Mouse (Mus musculus): ENCODE data around the gene Ube2o. TPM values are rescaled to one million over a fixed set of nuclear protein-coding genes. Genes with fewer than 3 reads are reported as not detected.

Gene Ube2o
- total RNA-seq, 2 experiments from 2014 or later: 5.0 to 6.1 TPM

DNA sequence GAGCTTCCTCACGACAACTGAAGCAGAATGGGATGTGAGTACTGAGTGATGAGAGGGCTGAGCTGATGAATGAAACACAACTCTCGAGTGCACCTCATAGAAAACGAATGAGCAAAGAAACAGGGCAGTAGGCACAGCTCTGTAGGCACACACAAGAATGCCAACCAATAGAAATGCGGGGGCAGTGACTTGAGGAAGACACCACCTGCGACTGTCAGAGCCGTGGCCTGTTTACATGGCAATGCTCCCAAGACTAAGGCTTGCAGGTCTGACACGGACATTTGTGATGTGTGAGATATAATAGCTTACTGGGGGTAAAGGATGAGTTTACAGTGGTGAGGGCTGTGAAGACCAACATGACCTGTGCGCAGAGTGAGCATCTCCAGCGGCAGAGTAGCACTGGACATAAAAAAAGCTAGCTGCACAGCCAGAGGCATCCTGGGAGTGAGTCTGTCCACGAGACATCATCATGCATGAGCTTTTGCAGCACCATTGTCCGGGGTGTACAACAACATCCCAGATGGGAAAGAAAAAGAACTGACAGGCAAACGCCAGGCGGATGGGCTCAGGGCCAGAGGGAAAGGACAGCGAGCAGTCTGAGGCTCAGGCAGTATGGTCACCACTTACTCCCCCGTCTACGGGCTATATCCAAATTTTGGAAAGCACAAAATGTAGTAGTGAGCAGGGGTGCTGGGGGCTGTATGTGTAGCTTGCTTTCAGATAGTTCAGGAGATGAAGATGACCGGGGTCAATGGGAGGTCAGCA is 33.8 kb downstream of the Ube2o start:
- no peak for ATAC-seq (replicated peaks; ENCODE audit: poor library complexity)

DNA sequence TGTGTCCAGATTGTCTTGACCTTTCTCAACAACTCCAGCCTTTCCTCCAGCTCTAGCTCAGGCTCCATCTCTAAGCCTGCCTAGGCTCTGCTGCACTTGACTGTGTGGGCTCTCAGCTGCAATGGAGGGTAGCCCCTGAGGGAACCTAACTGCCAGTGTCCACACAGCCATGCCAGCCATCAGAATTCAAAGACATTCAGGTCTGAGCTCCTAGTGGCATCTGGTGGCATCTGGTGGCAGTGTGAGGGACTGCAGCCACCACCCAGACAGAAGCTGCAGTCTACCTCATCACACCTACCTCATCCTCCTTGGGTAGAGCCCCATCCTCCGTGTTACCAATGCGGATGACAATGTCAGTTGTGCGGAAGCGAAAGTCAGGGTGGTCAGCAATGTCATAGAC is 38.1 kb downstream of the Ube2o start:
- peak; percentile 86 for ATAC-seq (replicated peaks; ENCODE audit: poor library complexity)

DNA sequence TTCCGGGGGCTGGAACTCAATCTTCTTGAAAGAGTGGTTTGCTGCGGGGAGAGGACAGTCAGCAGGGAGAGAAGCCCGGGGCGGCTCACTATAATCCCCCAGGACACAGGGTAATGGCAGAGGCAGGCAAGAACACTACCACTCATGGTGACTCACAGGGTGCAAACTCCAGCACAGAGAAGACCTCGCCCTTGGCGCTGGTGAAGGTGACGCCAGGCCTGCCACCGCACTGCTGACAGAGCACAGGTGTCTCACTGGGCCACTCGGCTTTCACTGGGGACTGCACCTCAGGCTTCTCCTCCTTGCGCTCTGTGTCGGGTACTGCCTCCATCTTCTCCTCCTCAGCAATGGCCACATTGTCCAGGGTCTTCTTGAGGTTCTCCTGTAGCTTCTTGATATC is 40.1 kb downstream of the Ube2o start:
- no peak for ATAC-seq (replicated peaks; ENCODE audit: poor library complexity)

DNA sequence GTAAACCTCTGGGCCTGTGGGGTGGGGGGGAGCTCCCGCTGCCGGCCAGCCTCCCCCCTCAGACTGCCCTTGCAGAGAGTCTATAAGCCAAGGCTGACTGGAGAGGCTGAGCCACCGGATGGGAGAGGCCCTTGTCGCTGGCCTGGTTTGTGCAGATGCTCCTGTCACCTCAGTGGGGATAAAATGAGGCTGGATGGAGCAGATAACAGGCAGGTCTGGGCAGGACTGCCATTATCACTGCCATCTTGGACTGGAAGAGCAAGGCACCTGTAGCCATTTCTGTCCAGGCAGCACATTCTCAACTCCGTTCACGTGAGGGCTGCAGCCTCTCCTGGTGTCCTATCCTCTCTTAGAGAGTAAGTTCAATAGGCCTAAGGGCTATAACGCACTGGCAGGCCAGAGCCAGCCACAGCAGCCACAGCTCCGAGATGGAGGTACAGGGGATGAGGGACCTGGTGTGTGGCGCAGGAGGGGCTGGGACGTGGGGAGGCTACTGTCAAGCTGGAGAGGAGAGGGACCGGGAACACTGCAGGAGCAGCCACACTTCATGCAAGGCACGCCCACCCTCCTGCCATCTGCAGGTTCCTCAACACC is 43.0 kb downstream of the Ube2o start:
- ATAC-seq (replicated peaks; ENCODE audit: poor library complexity): peak; percentile 22

DNA sequence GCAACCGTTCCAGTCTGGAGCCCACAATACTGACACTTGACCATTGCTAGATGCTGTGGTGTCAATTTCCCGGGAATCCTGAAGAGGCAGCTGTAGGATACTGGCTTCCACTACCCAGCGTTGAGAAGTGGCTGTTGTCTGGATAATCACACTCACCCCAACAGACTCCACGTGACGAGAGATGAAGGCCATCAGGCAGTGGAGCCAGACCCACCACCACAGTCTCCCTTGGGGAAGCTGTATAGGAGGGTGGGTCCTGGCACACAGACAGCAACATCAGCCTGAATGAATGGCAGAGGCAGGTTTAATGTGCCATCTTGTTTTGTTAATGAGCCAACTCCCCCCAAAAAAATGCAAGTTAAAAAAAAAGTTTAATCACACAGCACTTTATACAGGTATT is 43.9 kb downstream of the Ube2o start:
- ATAC-seq (replicated peaks; ENCODE audit: poor library complexity): no peak

DNA sequence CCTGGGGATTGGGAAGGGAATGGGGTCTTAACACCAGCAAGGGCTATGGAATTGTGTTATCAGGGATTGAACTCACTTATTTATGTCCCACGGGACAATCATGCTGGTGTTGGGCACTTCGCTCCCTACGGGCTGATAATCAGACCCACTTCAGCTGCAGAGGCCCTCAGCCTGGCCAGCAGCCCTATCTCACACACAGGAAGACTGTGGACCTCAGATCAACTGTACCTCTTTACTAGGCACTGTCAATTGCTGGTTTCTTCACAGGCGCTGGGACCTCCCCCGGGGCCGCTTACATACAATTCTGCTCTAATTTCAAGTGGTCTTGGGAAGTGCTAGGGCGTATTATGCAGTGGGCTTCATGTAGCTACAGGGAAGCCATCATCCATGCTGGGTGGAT is 44.6 kb downstream of the Ube2o start:
- 0 out of 2 replicates have a peak, but pooled peaks have one; percentile 19 for ATAC-seq (replicated peaks; ENCODE audit: poor library complexity)

DNA sequence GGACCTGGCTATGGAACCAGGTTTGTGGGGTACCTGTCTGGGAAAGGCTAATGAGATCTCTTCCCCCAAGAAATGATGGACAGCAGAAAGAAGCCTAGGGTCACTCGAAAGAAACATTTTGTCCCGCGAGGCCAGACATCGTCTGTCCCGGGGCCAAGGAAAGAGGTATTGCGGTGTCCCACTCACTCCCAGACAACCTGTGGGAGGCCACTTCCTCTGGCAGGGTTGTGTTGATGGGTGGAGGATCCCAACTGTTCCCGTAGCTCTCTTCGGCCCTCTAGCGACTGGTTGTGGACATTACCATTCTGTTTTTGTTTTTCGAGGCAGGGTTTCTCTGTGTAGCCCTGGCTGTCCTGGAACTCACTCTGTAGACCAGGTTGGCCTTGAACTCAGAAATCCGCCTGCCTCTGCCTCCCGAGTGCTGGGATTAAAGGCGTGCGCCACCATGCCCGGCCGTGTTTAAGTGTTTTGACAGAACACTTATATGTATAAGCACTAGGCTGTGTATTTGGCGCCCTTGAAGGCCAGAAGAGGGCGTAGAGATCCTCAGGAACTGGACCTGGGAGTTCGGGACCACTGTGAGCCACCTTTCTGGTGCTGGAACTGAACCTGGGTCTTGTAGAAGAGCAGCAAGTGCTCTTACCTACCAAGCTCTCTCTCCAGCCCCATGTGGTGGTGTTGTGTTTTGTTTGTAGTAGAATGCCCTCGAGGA is 46.9 kb downstream of the Ube2o start:
- peak; percentile 53 for ATAC-seq (replicated peaks; ENCODE audit: poor library complexity)

DNA sequence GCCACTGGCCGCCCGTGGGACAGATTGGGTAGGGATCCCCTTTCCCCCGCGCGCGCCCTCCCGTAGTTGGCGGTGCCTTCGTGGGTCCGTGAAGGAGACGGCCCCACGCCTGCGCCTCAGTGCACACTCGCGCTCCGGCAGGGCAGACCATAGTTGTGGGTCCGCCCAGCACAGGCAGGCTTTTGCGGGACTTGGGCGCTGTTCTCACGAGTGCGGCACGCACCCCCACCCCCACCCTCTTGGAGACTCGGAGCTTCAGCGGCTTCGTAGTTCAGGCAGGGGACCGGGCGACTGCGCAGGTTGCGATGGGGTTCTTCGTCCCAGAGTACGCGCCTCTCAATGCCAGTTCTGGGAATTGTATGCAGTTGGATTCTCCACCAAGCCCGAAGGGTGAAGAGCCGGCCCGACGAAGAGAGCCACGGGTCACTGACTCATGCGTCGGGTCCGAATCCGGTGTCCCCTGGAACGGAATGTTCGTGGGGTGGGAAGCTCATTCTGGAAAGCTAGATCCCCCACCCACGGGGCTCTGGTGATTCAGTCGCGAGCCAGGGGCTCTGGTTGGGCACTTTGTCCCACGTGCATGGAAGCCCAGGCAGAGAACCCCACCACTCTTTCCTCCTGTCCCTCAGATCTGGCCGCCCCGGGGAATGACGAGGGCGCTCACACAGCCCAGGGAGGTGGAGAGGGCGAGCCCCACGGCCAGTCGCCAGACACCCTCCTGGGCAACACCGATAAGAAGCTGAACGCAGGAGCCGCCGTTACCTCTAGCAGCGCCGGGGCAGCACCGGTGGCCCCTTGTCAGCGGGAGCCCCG is 47.7 kb downstream of the Ube2o start:
- peak; percentile 35 for ATAC-seq (replicated peaks; ENCODE audit: poor library complexity)

DNA sequence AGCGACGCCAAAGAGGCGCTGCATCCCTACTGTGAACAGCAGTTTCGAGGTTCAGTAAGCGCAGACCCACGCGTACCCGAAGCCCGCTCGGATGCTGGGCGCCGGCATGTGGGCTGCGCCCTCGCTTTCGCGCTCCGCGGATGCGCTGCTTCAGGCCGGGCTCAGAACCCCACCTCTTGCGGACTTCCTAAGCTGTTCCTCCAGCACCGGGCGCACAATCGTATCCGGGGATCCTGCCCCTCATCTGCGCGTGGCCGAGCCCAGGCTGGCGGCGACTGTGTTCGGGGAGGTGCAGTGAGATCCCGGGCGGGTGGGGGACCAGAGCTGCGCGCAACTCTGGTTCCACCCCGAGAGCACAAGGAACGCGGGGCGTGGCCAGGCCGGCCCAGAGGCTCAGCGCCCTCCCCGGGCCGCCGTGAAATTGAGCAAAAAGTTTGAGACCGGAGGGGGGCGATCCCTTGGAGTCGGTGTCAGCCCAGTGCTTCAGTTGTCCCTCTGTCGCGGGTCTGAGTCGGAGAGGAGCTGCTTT is 48.4 kb downstream of the Ube2o start:
- peak; percentile 43 for ATAC-seq (replicated peaks; ENCODE audit: poor library complexity)

DNA sequence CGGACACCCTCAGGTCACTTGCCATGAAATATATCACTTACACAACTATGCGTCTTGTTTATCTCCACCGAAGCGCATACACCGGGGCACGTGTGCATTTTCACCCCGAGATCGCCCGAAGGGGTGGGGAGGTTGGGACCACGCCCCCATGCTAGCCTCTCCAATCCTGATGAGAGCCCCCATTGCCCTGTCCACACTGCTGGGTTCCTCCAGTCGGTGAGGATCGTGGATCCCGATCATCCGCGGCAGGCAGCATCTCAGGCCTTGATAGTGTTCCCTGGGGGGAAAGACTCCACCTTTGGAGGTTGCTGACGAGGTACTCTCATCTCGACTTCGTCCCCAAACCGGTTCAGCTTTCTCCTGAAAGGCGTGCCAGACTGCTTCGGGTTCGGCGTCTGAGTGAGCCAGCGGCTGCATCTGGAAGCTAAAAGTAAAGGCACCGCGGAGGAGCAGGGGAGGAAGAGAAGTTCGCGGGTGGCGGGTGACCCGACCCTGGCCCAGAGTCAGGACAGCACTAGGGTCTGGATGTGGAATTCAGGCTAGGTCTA is 48.9 kb downstream of the Ube2o start:
- ATAC-seq (replicated peaks; ENCODE audit: poor library complexity): peak; percentile 45

DNA sequence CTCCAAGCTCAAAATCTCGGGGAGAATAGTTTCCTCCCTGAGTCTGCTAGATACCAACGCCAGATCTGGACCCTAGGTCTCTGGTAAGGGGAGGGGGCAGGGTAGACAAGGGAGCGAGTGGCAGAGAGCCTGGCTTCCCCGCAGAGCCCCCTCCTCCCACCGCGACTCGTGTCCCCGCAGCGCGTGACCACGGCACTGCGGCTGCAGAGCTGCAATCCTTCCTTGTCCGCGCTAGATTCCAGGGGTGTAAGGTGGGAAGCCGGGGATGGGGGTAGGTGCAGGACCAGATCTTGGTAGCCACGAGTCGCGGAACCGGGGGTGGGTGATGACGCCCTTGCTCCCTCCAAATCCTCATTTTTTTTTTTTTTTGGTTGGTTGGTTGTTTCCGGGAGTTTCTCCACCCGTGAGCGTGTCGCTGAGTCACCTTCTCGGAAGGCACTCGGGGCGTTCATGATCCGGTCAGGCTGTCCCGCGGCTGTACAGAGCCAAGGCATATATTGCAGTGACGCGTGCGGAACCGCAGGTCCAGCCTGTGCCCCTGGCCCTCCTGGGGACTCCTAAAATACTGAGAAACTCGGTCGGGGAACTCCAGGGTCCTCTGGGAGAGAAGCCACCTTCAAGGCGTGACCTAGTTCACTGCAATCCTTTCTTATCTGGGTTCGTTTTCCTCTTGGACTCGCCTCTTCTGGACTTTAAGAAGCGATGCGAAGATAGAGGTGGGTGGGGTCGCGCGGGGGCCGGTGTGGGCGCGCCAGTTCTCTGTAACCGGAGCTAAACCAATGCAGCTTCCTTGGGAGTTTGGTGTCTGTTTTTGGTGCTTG is 49.7 kb downstream of the Ube2o start:
- ATAC-seq (replicated peaks; ENCODE audit: poor library complexity): no peak

DNA sequence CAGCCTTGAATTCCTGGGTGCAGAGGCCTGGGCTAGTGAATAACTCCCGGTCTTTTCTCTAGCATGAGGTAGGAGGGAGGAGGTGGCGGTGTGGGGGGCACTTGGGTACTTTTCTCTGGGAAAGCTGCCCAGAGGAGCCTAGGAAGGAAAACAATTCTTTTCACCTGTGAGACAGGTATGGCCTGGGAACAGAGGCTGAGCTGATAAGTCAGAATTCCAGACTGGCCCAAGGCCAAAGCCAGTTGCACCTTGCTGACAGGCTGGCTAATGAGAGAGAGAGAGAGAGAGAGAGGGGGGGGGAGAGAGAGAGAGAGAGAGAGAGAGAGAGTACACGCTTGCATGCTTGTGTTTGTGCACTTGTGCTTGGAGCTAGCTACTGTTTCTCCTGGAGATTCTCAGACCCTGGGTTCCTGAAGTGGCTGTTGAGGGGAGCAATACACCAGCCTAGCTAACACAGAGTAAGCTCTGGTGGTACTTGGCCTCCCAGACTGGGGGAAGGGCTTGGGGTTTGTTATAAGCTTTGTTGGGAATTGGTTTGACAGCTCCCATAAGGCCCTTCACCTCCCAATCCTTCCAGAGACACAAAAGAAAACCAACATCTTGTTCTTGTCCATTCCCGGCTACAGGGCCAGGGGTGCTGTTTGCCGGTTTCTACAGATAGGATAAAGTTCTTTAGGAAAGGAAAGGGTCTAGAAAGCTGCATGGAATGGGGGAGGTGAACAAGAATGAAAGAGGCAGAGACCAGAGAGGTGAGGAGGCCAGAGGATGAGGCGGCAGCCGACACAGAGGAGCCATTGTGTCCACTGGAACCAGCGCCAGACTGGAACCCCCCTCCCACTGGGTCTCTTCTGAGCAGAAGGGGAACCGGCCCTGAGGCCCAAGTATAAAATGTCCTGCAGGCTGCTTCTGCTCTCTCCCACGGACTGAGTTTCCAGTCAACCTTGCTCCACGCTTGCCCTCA is 50.8 kb downstream of the Ube2o start, which contains the start of gene Sphk1:
Gene Sphk1 (plus strand): TSS at position 739 of the 961 bp plus-strand sequence.
- no peak for ATAC-seq (replicated peaks; ENCODE audit: poor library complexity)

DNA sequence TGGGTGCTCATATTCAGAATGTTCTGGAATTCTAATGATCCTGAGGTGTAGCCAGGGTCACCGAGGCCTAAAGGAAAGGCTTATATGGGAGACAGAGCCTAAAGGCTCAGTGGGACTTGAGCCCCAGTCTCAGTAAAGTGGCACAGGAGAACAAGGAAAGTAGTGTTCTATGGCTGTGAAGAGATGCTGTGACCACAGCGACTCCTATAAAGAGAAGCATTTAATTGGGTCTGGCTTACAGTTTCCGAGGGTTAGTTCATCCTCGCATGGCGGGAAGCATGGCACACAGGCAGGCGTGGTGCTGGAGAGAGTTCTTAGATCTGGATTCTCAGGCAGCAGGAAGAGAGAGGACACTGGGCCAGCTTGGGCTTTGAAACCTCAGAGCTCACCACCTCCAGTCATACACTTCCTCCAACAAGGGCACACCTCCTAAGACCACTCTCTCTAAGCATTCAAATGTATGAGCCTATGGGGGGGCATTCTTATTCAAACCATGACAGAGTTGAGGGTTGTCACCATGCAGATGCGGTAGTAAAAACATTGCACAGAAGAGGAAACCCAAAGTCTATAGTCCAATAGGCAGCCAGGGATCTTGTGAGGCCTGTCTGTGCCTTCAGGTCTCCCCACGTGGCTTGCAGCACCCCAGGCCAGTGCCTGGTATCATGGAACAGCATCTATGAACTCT is 52.5 kb downstream of the Ube2o start:
- no peak for ATAC-seq (replicated peaks; ENCODE audit: poor library complexity)

DNA sequence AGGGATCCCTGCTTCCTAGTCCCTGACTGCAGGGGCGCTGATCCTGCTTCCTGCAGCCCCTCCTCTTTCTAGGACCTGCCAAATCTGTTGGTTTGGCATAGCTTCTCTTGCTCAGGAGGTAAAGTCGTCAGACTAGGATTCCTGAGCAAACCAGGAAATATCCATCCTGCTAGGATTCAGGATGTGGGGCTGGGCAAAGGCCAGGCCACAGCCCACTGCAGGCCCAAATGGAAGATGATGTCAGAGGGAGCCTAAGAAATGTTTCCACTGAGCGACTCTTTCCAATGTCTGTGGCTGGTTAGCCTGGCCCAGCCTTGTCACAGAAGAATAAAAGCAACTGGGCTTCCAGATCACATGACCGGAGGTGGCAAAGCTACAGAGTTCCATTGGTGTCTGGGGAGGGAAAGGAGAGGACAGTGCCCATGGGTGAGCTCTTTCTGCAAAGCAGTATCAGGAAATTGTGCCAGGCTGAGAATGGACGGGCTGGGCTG is 57.5 kb downstream of the Ube2o start:
- ATAC-seq (replicated peaks; ENCODE audit: poor library complexity): no peak

DNA sequence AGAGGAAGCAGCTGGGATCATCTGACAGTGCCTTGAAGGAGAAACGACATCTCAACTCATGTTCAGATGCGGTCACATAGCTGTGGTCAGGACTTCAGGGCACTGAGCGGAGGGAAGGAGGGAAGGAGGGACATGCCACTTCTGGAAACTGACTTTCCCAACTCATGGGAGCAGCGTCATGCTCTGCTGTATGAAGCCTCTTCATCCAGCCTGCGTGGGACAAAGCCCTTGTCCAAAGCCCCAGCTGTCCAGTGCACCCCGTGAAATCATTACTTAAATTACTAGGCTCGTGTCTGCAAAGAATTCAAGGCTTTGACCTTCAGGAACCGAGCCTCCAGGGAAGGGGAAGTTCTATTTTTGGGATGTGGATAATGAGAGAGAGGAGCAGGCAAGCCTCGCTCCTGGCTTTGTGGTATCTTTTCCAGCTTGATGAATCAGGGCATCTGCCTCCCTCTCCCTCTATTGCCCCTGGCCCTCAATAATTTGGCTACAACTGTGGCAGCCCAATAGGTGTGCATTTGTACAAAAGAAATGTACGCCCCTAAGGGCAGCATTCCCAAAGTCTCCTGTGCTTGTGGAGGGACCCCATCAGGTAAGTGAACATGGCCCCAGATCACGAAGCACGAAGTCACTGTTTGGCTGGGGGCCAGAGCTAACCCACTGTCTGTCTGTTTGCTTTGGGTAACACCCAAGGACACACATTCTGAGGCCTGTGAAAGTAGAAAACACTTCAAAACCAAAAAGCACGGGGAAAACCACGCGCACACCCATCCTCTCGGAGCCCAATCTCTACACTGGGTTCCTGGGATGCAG is 58.2 kb downstream of the Ube2o start:
- ATAC-seq (replicated peaks; ENCODE audit: poor library complexity): no peak

DNA sequence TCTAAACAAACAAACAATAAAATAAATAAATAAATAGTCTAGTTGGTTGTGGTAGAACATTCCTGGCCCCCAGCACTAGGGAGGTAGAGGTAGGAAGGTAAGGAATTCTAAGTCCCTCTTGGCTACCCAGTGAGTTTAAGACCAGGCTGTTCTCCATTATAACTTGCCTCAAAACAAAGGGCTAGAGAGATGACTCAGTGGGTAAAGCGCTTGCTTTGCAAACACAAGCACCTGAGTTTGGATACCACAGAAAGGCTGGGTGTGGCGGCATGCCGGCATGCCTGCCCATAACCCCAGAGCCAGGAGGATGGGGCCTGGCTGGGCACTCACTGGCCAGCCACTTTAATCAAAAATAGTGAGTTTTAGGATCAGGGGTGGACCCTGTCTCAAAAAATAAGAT is 59.2 kb downstream of the Ube2o start:
- ATAC-seq (replicated peaks; ENCODE audit: poor library complexity): no peak

DNA sequence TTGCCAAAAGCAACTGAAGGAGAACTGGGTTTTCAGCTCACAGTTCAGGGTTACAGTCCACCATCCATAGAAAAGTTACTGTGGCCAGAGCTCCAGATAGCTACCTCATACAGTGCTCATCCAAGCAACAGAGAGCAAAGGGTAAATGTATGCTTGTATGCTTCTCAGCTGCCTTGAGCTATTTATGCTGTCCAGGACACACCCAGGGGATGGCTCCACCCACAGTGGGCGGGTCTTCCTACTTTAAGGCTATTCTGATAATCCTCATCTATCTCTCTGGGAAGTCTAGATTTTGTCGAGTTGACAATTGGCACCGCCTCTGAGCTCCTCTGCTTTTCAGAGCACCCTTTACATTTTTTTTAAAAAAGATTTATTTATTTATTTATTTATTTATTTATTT is 60.1 kb downstream of the Ube2o start:
- peak; percentile 83 for ATAC-seq (replicated peaks; ENCODE audit: poor library complexity)

Measured in megakaryocyte progenitor cell, adult 5-6 weeks (primary cell).